Mouse (Mus musculus): Measurements from ENCODE around the gene Nf2. TPM values are rescaled to one million over a fixed set of nuclear protein-coding genes. Genes with fewer than 3 reads are reported as not detected.

Gene Nf2
- polyA plus RNA-seq, 1 experiment from 2014 or later, result 48.1 TPM

- Histone ChIP-seq H3K4me1 (ENCODE audit: control insufficient read depth, insufficient read depth, low read length) (no peaks in the 10 kb centered on the region), H3K9me3 (ENCODE audit: control insufficient read depth, low read length) (no peaks in the 10 kb centered on the region), H3K27ac (ENCODE audit: low read depth, low read length) (no peak overlapping the region), H3K27me3 (ENCODE audit: control insufficient read depth, insufficient read depth, low read length) (peaks cover 11% of the 10 kb centered on the region), H3K4me3 (ENCODE audit: low read length) (no peak overlapping the region), H3K36me3 (ENCODE audit: control insufficient read depth, insufficient read depth, low read length) (peaks cover 9% of the 10 kb centered on the region; the same call in 1 of the 2 replicates), H3K4me2 (replicated peaks; ENCODE audit: low read depth, low read length) (no peak overlapping the region), H3K9ac (ENCODE audit: low read depth, low read length) (no peak overlapping the region)
- 59% methylated on average over 5 of the region's 5 CpGs for WGBS
- ATAC-seq (ENCODE audit: low FRiP score, low TSS enrichment), result no peak
Measured at GRCm38 (mm10) chr11:4764476-4764875, 84.9 kb downstream of the Nf2 start.

DNA sequence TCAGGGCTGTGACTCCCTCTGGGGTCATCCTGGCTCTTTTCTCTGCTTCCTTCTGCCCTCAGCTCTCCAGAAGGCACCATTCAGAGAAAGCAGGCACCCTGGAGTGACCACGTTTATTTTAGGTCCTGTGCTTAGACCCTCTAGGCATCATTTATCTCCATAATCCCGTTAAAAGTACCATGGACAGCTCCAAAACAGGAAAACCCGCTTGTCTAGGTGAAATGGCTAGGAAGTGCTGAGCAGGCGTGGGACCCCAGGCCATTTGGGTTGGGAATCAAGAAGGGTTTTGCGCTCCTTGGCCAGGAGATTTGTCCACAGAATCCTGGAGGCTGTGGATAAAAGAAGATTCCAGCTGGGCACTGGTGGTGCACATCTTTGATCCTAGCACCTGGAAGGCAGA, 85.7 kb downstream of the Nf2 start:
- H3K36me3 ChIP-seq (ENCODE audit: control insufficient read depth, insufficient read depth, low read length), result peaks cover 7% of the 10 kb centered on the region; the same call in 1 of the 2 replicates
- H3K9me3 ChIP-seq (ENCODE audit: control insufficient read depth, low read length), result no peaks in the 10 kb centered on the region
- ATAC-seq (ENCODE audit: low FRiP score, low TSS enrichment), result no peak
- WGBS, result 21% methylated on average over 5 of the region's 5 CpGs
- no peaks in the 10 kb centered on the region for H3K4me1 ChIP-seq (ENCODE audit: control insufficient read depth, insufficient read depth, low read length)
- peaks cover 11% of the 10 kb centered on the region for H3K27me3 ChIP-seq (ENCODE audit: control insufficient read depth, insufficient read depth, low read length)
- no peak overlapping the region for H3K9ac ChIP-seq (ENCODE audit: low read depth, low read length)
- no peak overlapping the region for H3K27ac ChIP-seq (ENCODE audit: low read depth, low read length)
- H3K4me3 ChIP-seq (ENCODE audit: low read length), result no peak overlapping the region
- no peak overlapping the region for H3K4me2 ChIP-seq (replicated peaks; ENCODE audit: low read depth, low read length)

- H3K9me3 ChIP-seq (ENCODE audit: control insufficient read depth, low read length), result no peaks in the 10 kb centered on the region
- 17% methylated on average over 2 of the region's 2 CpGs for WGBS
- no peaks in the 10 kb centered on the region; the same call in 1 of the 2 replicates for H3K36me3 ChIP-seq (ENCODE audit: control insufficient read depth, insufficient read depth, low read length)
- H3K4me1 ChIP-seq (ENCODE audit: control insufficient read depth, insufficient read depth, low read length), result no peaks in the 10 kb centered on the region
- H3K9ac ChIP-seq (ENCODE audit: low read depth, low read length), result no peak overlapping the region
- no peak for ATAC-seq (ENCODE audit: low FRiP score, low TSS enrichment)
- H3K27me3 ChIP-seq (ENCODE audit: control insufficient read depth, insufficient read depth, low read length), result peaks cover 11% of the 10 kb centered on the region
- H3K4me2 ChIP-seq (replicated peaks; ENCODE audit: low read depth, low read length), result no peak overlapping the region
- H3K4me3 ChIP-seq (ENCODE audit: low read length), result no peak overlapping the region
- no peak overlapping the region for H3K27ac ChIP-seq (ENCODE audit: low read depth, low read length)
Measured at GRCm38 (mm10) chr11:4762511-4762910, 86.8 kb downstream of the Nf2 start.

GRCm38 (mm10) chr11:4761991-4762390, 87.3 kb downstream of the Nf2 start:
- H3K27me3 ChIP-seq (ENCODE audit: control insufficient read depth, insufficient read depth, low read length), result peaks cover 11% of the 10 kb centered on the region
- WGBS, result 14% methylated on average over 6 of the region's 6 CpGs

GRCm38 (mm10) chr11:4760438-4760837, 88.9 kb downstream of the Nf2 start:
- Histone ChIP-seq H3K4me2 (replicated peaks; ENCODE audit: low read depth, low read length) (no peak overlapping the region), H3K4me3 (ENCODE audit: low read length) (no peak overlapping the region), H3K27ac (ENCODE audit: low read depth, low read length) (no peak overlapping the region), H3K9ac (ENCODE audit: low read depth, low read length) (no peak overlapping the region), H3K36me3 (ENCODE audit: control insufficient read depth, insufficient read depth, low read length) (no peaks in the 10 kb centered on the region), H3K4me1 (ENCODE audit: control insufficient read depth, insufficient read depth, low read length) (no peaks in the 10 kb centered on the region), H3K27me3 (ENCODE audit: control insufficient read depth, insufficient read depth, low read length) (peaks cover 11% of the 10 kb centered on the region), H3K9me3 (ENCODE audit: control insufficient read depth, low read length) (no peaks in the 10 kb centered on the region)
- 14% methylated on average over 4 of the region's 4 CpGs for WGBS
- ATAC-seq (ENCODE audit: low FRiP score, low TSS enrichment), result no peak

More at GRCm38 (mm10) chr11:4761991-4762390, 87.3 kb downstream of the Nf2 start:
- Histone ChIP-seq H3K36me3 (ENCODE audit: control insufficient read depth, insufficient read depth, low read length) (no peaks in the 10 kb centered on the region; the same call in 1 of the 2 replicates), H3K4me2 (replicated peaks; ENCODE audit: low read depth, low read length) (no peak overlapping the region), H3K27ac (ENCODE audit: low read depth, low read length) (no peak overlapping the region), H3K9me3 (ENCODE audit: control insufficient read depth, low read length) (no peaks in the 10 kb centered on the region), H3K4me3 (ENCODE audit: low read length) (no peak overlapping the region), H3K9ac (ENCODE audit: low read depth, low read length) (no peak overlapping the region), H3K4me1 (ENCODE audit: control insufficient read depth, insufficient read depth, low read length) (no peaks in the 10 kb centered on the region)
- ATAC-seq (ENCODE audit: low FRiP score, low TSS enrichment), result no peak

GRCm38 (mm10) chr11:4757789-4758158, 91.6 kb downstream of the Nf2 start:
- WGBS, result 10% methylated on average over 4 of the region's 4 CpGs
- Histone ChIP-seq H3K9me3 (ENCODE audit: control insufficient read depth, low read length) (peaks cover 5% of the 10 kb centered on the region; the same call in 1 of the 2 replicates), H3K4me1 (ENCODE audit: control insufficient read depth, insufficient read depth, low read length) (no peaks in the 10 kb centered on the region), H3K4me2 (replicated peaks; ENCODE audit: low read depth, low read length) (no peak overlapping the region), H3K4me3 (ENCODE audit: low read length) (no peak overlapping the region), H3K27ac (ENCODE audit: low read depth, low read length) (no peak overlapping the region), H3K9ac (ENCODE audit: low read depth, low read length) (no peak overlapping the region), H3K36me3 (ENCODE audit: control insufficient read depth, insufficient read depth, low read length) (no peaks in the 10 kb centered on the region), H3K27me3 (ENCODE audit: control insufficient read depth, insufficient read depth, low read length) (peaks cover 11% of the 10 kb centered on the region)
- ATAC-seq (ENCODE audit: low FRiP score, low TSS enrichment), result 0 out of 2 replicates have a peak, but pooled peaks have one; percentile 16

DNA sequence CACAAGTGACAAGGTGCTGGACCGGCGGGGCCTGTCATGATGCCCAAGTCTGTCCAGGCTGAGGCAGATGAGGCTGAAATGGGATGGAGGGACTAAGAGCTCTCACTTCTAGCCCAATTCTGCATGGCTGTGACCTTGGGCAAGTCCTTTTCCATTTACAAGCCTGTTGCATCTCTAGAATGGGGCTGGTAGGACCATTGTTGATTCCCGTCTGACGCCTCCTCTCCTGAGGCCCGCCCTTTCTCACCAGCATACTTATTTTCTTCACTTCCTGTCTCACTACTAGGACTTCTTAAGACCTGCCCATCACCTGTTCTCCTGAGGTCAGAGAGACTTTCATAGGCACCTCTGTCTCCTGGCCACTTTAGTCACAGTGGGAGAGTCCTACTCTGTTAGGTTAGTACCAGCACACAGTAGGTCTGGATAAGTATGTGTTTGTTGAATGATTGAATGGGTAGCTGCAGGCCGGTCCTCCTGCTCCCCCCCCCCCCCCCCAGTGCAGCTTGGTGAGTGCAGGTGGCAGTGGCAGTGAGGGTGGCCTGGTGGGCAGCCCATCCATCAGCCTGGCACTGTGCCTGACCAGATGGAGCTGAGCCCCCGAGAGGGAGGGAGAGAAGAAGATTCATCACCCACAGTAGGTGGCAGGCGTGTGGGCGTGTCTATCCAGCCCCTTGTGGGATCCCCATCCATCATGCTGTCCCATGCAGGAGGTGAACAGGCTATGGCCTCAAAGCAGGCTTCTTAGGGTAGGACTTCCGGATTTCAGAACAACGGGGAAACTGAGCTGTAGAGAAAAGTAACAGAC, 92.2 kb downstream of the Nf2 start:
- Histone ChIP-seq H3K36me3 (ENCODE audit: control insufficient read depth, insufficient read depth, low read length) (no peaks in the 10 kb centered on the region), H3K4me1 (ENCODE audit: control insufficient read depth, insufficient read depth, low read length) (no peaks in the 10 kb centered on the region), H3K9me3 (ENCODE audit: control insufficient read depth, low read length) (peaks cover 5% of the 10 kb centered on the region; the same call in 1 of the 2 replicates), H3K4me2 (replicated peaks; ENCODE audit: low read depth, low read length) (no peak overlapping the region), H3K4me3 (ENCODE audit: low read length) (no peak overlapping the region), H3K27ac (ENCODE audit: low read depth, low read length) (no peak overlapping the region), H3K9ac (ENCODE audit: low read depth, low read length) (no peak overlapping the region), H3K27me3 (ENCODE audit: control insufficient read depth, insufficient read depth, low read length) (peaks cover 7% of the 10 kb centered on the region)
- no peak; the same call in 1 of the 2 replicates for ATAC-seq (ENCODE audit: low FRiP score, low TSS enrichment)
- WGBS, result 36% methylated on average over 11 of the region's 11 CpGs

DNA sequence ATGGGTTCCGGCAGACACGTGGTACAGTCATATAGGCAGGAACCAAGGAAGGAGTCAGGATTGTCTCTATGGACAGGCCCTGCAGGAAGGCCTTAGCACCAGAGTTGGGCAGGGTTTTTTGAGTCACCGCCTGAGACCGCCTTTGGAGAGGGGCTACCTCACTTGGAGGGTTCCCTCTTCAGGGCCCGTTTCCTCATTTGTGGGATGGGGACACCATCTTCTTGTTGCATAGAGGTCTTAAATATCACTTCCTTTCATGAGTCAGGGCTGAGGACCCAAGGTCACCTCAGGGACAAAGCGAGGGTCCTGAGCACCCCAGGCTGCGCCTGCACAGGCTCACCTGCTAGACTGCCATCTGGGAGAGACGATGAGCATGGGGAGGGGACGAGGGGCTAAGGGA, 92.9 kb downstream of the Nf2 start:
- no peak overlapping the region for H3K9ac ChIP-seq (ENCODE audit: low read depth, low read length)

GRCm38 (mm10) chr11:4754867-4755266, 94.5 kb downstream of the Nf2 start:
- H3K9me3 ChIP-seq (ENCODE audit: control insufficient read depth, low read length), result peaks cover 5% of the 10 kb centered on the region; the same call in 1 of the 2 replicates
- no peaks in the 10 kb centered on the region for H3K4me1 ChIP-seq (ENCODE audit: control insufficient read depth, insufficient read depth, low read length)
- H3K27me3 ChIP-seq (ENCODE audit: control insufficient read depth, insufficient read depth, low read length), result peaks cover 2% of the 10 kb centered on the region
- H3K27ac ChIP-seq (ENCODE audit: low read depth, low read length), result no peak overlapping the region
- no peaks in the 10 kb centered on the region for H3K36me3 ChIP-seq (ENCODE audit: control insufficient read depth, insufficient read depth, low read length)
- no peak overlapping the region for H3K4me2 ChIP-seq (replicated peaks; ENCODE audit: low read depth, low read length)
- H3K4me3 ChIP-seq (ENCODE audit: low read length), result no peak overlapping the region
- H3K9ac ChIP-seq (ENCODE audit: low read depth, low read length), result no peak overlapping the region
- WGBS, result 66% methylated on average over 11 of the region's 11 CpGs
- ATAC-seq (ENCODE audit: low FRiP score, low TSS enrichment), result no peak

More for the DNA sequence above, 92.9 kb downstream of the Nf2 start:
- no peak overlapping the region for H3K4me3 ChIP-seq (ENCODE audit: low read length)
- peaks cover under 1% of the 10 kb centered on the region for H3K27me3 ChIP-seq (ENCODE audit: control insufficient read depth, insufficient read depth, low read length)
- H3K9me3 ChIP-seq (ENCODE audit: control insufficient read depth, low read length), result peaks cover 5% of the 10 kb centered on the region; the same call in 1 of the 2 replicates
- H3K4me1 ChIP-seq (ENCODE audit: control insufficient read depth, insufficient read depth, low read length), result no peaks in the 10 kb centered on the region
- WGBS, result 74% methylated on average over 9 of the region's 9 CpGs
- H3K36me3 ChIP-seq (ENCODE audit: control insufficient read depth, insufficient read depth, low read length), result no peaks in the 10 kb centered on the region
- no peak overlapping the region for H3K27ac ChIP-seq (ENCODE audit: low read depth, low read length)
- no peak overlapping the region for H3K4me2 ChIP-seq (replicated peaks; ENCODE audit: low read depth, low read length)
- no peak for ATAC-seq (ENCODE audit: low FRiP score, low TSS enrichment)
